Mouse (Mus musculus): ENCODE measurements at regions not wholly inside any gene's neighbourhood (a gene's known extent, or its start where the extent isn't known, plus 50 kb on each side); places are given as distances from the start of the nearest gene placed in this dataset.

DNA sequence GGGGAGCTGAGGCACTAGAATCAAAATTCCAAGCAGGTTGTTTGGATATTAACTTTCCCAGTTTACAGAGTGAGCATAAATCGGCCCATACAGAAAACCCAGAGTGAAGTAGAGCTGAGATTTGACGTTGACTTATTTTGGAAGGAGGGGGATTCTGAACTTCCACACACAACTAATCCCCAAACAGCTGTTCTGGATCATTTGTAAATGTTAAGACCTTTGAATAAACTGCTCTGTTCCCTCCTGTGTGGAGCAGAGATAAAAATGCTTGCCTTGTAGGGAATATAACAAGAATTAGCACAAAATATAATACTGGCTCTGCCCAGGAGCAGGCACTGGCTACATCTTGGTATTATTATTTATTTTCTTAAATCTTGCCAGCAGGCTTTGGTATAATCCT, 2057.0 kb downstream of the 4930444P10Rik start:
- TF ChIP-seq CTCF (IDR thresholded peaks at IDR 0.05; ENCODE audit: borderline replicate concordance, insufficient read depth, low read depth, low read length) (no peak), POLR2A (IDR thresholded peaks at IDR 0.05; ENCODE audit: borderline replicate concordance, insufficient read depth, low read length) (no peak)

Data from cerebellum, adult 2 months (tissue).